Mouse (Mus musculus) forebrain, postnatal 0 days (tissue): Measurements from ENCODE around the gene Itih1. TPM values are rescaled to one million over a fixed set of nuclear protein-coding genes. Genes with fewer than 3 reads are reported as not detected.

ENCODE experiments used
- ATAC-seq: fragments of 200-750 bp; cut with Nextera tagmentation; 2 replicates; pipeline ENCODE4 v1.8.0; 2017; ENCODE audit warnings: mild to moderate bottlenecking, moderate library complexity
- DNase-seq: peaks from one replicate; pipeline ENCODE4 v3.0.0-alpha.2; 2015
- H3K27ac ChIP-seq: fragments of 300-500 bp; sonication (generic); 2 replicates; pipeline ENCODE4 v1.5.1; 2014; ENCODE audit warnings: low read depth, mild to moderate bottlenecking, antibody characterized with exemption, low read length, moderate library complexity, mixed read lengths
- H3K27me3 ChIP-seq: fragments of 300-500 bp; sonication (generic); 2 replicates; pipeline ENCODE4 v1.6.1; 2014; ENCODE audit warnings: mild to moderate bottlenecking, low read length, mixed read lengths; ENCODE audit not compliant: insufficient read depth
- H3K36me3 ChIP-seq: fragments of 300-500 bp; sonication (generic); 2 replicates; pipeline ENCODE4 v1.6.1; 2014; ENCODE audit warnings: mild to moderate bottlenecking, moderate library complexity; ENCODE audit not compliant: insufficient read depth
- H3K4me1 ChIP-seq: fragments of 300-500 bp; sonication (generic); 2 replicates; pipeline ENCODE4 v1.6.1; 2014; ENCODE audit warnings: antibody characterized with exemption; ENCODE audit not compliant: insufficient read depth
- H3K4me2 ChIP-seq: fragments of 300-500 bp; sonication (generic); 2 replicates; pipeline ENCODE4 v1.6.1; 2014; ENCODE audit warnings: low read depth, mild to moderate bottlenecking, moderate library complexity
- H3K4me3 ChIP-seq: fragments of 300-500 bp; sonication (generic); 2 replicates; pipeline ENCODE4 v1.5.1; 2014; ENCODE audit warnings: low read depth, low read length, mixed read lengths
- H3K9ac ChIP-seq: fragments of 300-500 bp; sonication (generic); 2 replicates; pipeline ENCODE4 v1.6.1; 2014; ENCODE audit warnings: mild to moderate bottlenecking
- H3K9me3 ChIP-seq: fragments of 300-500 bp; sonication (generic); 2 replicates; pipeline ENCODE4 v1.6.1; 2016; ENCODE audit warnings: low read length
- CTCF ChIP-seq: sonication (generic); IDR thresholded peaks from 2 replicates; pipeline ENCODE4 v1.5.1; 2016; ENCODE audit warnings: antibody characterized with exemption, control low read depth, low read depth
- WGBS: fragments of 180-500 bp; shearing (Covaris S2); extraction: QIAGEN DNeasy Blood & Tissue Kit; methylation state at CpG from one replicate; pipeline ENCODE4 v1.1.7; 2014; 5-methylcytosine and 5-hydroxymethylcytosine counted together
- polyA plus RNA-seq: library from polyadenylated mRNA; unstranded; fragments of >200 nt; fragmentation: Nextera tagmentation; extraction: Ambion mirVana; gene quantifications from 2 replicates; pipeline ENCODE4 v1.2.1, GENCODE M21; 2015
- total RNA-seq: library from RNA; depleted of rRNA; stranded (reverse); fragments of >200 nt; gene quantifications from 2 replicates; pipeline ENCODE4 v1.2.3, GENCODE M21; 2014

The Itih1 gene
- total and polyA plus RNA-seq, 2 experiments from 2014 or later = not detected

GRCm38 (mm10) chr14:30906001-30906400 is 37.1 kb downstream of the Itih1 start:
- DNase-seq = no peak
- Histone ChIP-seq H3K4me2 (no peak overlapping the region), H3K36me3 (no peaks in the 10 kb centered on the region), H3K9me3 (no peaks in the 10 kb centered on the region), H3K4me1 (no peaks in the 10 kb centered on the region), H3K4me3 (no peak overlapping the region), H3K9ac (no peak overlapping the region), H3K27me3 (no peaks in the 10 kb centered on the region), H3K27ac (no peak overlapping the region)
- WGBS = 95% methylated on average over 6 of the region's 6 CpGs
- no peak for ATAC-seq
- no peak for TF ChIP-seq CTCF

DNA sequence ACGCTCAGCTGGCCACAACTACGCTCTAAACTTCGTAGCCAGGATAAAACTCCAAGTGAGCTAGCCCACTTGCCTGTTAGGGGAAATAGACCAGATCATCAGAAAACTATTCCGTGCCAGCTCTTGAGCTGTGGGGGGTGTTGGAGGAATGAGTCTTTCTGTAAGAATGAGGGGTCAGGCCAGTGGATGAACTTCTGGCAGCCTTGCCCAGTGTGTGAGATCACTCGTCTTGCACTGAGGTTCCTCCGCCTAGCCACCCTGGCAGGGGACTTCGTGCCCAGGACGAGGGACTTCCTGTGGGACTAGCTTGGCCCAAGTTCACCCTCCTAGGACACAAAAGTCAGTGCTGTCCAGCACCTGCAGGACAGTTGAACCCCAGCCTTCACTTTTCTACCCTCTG is 38.8 kb downstream of the Itih1 start:
- no peak overlapping the region for H3K9ac ChIP-seq
- WGBS = 86% methylated on average over 8 of the region's 8 CpGs
- H3K27me3 ChIP-seq = no peaks in the 10 kb centered on the region
- TF ChIP-seq CTCF = no peak
- no peak overlapping the region for H3K4me3 ChIP-seq
- H3K27ac ChIP-seq = no peak overlapping the region
- no peaks in the 10 kb centered on the region for H3K4me1 ChIP-seq
- DNase-seq (no peak), ATAC-seq (no peak)
- no peaks in the 10 kb centered on the region for H3K36me3 ChIP-seq
- no peak overlapping the region for H3K4me2 ChIP-seq
- H3K9me3 ChIP-seq = no peaks in the 10 kb centered on the region

GRCm38 (mm10) chr14:30903036-30903435 is 40.1 kb downstream of the Itih1 start:
- no peak for TF ChIP-seq CTCF
- no peak for ATAC-seq
- no peaks in the 10 kb centered on the region for H3K4me1 ChIP-seq
- no peak overlapping the region for H3K4me3 ChIP-seq
- no peaks in the 10 kb centered on the region for H3K9me3 ChIP-seq
- no peak overlapping the region for H3K4me2 ChIP-seq
- WGBS = 74% methylated on average over 3 of the region's 3 CpGs
- H3K27ac ChIP-seq = no peak overlapping the region
- H3K9ac ChIP-seq = no peak overlapping the region
- no peak for DNase-seq
- H3K36me3 ChIP-seq = no peaks in the 10 kb centered on the region
- no peaks in the 10 kb centered on the region for H3K27me3 ChIP-seq

DNA sequence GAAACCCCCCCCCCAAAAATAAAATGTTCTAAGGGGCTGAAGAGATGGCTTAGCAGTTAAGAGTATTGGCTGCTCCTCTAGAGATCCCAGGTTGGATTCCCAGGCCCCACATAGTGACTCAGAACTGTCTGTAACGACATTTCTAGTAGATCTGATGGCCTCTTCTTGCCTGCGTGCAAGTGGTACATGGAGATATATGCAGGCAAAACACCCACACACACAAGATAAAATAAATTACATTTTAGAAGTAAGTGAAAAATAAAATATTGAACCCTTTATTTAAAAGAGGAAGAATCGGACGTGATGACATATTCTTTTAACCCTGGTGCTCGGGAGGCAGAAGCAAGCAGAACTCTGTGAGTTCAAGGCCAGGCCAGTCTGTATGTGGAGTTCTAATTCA is 40.5 kb downstream of the Itih1 start:
- no peak overlapping the region for H3K9ac ChIP-seq
- H3K4me3 ChIP-seq = no peak overlapping the region

DNA sequence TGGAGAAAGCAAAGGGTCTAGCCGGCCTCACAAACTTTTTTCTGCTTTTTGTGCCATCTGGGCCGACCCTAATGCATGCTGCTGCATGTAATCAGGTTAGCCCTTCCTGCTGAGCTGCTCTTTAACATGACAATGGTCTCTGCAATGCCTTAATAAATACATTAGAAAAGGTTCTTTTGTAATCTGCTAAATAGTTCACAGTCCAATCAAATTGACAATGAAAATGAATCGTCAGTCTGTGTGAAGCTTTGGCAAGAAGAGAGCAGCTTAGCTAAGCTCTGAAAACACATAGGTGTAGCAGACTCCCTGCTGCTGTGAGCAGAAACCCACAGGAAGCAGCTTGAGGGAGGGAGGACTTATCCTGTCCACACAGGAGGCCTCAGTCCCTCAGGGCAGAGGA is 43.1 kb downstream of the Itih1 start:
- no peak overlapping the region for H3K4me3 ChIP-seq
- no peaks in the 10 kb centered on the region for H3K36me3 ChIP-seq
- 6% methylated on average over 3 of the region's 3 CpGs for WGBS
- no peak for TF ChIP-seq CTCF
- H3K27me3 ChIP-seq = no peaks in the 10 kb centered on the region
- no peak overlapping the region for H3K9ac ChIP-seq
- no peak overlapping the region for H3K4me2 ChIP-seq
- no peak overlapping the region for H3K27ac ChIP-seq
- DNase-seq = no peak
- ATAC-seq = no peak
- no peaks in the 10 kb centered on the region for H3K9me3 ChIP-seq
- no peaks in the 10 kb centered on the region for H3K4me1 ChIP-seq

More for the DNA sequence above, 40.5 kb downstream of the Itih1 start:
- no peak for DNase-seq
- H3K9me3 ChIP-seq = no peaks in the 10 kb centered on the region
- no peaks in the 10 kb centered on the region for H3K36me3 ChIP-seq
- no peak for ATAC-seq
- no peaks in the 10 kb centered on the region for H3K27me3 ChIP-seq
- WGBS = 94% methylated on average over 5 of the region's 5 CpGs
- no peak overlapping the region for H3K27ac ChIP-seq
- no peaks in the 10 kb centered on the region for H3K4me1 ChIP-seq
- no peak for TF ChIP-seq CTCF
- no peak overlapping the region for H3K4me2 ChIP-seq

- no peak overlapping the region for H3K4me2 ChIP-seq
- H3K4me3 ChIP-seq = no peak overlapping the region
- peak; percentile 29; the same call in 1 of the 2 replicates for TF ChIP-seq CTCF
- DNase-seq (peak; percentile 8), ATAC-seq (peak; percentile 32; the same call in 1 of the 2 replicates)
- H3K27me3 ChIP-seq = no peaks in the 10 kb centered on the region
- no peaks in the 10 kb centered on the region for H3K9me3 ChIP-seq
- H3K9ac ChIP-seq = no peak overlapping the region
- 21% methylated on average over 9 of the region's 9 CpGs for WGBS
- no peaks in the 10 kb centered on the region for H3K36me3 ChIP-seq
- no peak overlapping the region for H3K27ac ChIP-seq
- no peaks in the 10 kb centered on the region for H3K4me1 ChIP-seq
These were observed 54.8 kb downstream of the Itih1 start for GRCm38 (mm10) chr14:30888271-30888732.

DNA sequence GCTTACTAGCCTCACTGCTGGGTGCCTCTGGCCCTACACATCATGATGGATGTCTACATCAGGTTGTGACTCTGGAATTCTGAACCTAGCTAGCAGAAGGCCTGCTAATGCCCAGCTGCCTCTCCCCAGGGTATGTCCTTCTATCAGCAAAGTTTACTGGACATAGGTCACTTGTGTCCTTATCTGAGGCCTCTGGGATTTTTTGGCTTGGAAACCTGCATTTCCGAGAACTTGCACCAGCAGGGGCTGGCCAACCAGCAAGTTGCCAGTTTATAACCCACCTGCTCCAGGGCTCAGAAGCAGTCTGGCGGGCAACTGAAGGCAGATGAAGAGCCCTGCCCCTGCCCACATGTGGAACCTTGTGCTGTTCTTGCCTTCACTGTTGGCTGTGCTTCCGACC is 56.9 kb downstream of the Itih1 start, which contains the start of gene Itih4:
Gene Itih4 (plus strand): TSS at position 273 of the 400 bp plus-strand sequence.
- no peaks in the 10 kb centered on the region for H3K9me3 ChIP-seq
- H3K9ac ChIP-seq = no peak within 1 kb of the TSS
- DNase-seq = no peak
- no peaks in the 10 kb centered on the region for H3K4me1 ChIP-seq
- no peak for TF ChIP-seq CTCF
- no peaks in the 10 kb centered on the region for H3K27me3 ChIP-seq
- no peaks in the 10 kb centered on the region for H3K36me3 ChIP-seq
- ATAC-seq = no peak
- no peak within 1 kb of the TSS for H3K27ac ChIP-seq
- 91% methylated on average over 3 of the region's 3 CpGs for WGBS
- no peak within 1 kb of the TSS for H3K4me2 ChIP-seq
- H3K4me3 ChIP-seq = no peak within 1 kb of the TSS
